Mouse (Mus musculus): Measurements from ENCODE around the gene Vmn2r8. TPM values are rescaled to one million over a fixed set of nuclear protein-coding genes. Genes with fewer than 3 reads are reported as not detected.

Gene Vmn2r8
- polyA plus RNA-seq (2012; rRNA removed): not detected in 2 replicates

DNA sequence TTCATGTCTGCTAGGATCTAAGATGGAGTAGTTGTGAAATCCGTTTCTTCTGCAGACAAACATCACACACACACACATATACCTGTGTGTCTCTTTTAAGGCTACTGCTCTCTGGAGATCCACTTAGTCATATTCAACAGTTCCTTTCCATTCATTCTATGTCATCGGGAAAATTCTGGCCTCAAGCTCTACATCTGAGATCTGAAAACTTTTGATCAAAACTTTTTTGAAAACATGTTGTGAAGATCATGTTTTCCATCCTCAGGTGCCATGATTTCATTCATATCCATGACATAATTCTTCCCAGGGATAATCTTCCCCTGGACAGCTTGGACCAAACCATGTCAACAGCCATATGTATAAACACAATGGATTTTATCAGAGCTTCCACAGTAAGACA is at the start of gene Vmn2r8:
TSS of gene Vmn2r8 (minus strand) at position 101 of the 400 bp plus-strand sequence.

DNA sequence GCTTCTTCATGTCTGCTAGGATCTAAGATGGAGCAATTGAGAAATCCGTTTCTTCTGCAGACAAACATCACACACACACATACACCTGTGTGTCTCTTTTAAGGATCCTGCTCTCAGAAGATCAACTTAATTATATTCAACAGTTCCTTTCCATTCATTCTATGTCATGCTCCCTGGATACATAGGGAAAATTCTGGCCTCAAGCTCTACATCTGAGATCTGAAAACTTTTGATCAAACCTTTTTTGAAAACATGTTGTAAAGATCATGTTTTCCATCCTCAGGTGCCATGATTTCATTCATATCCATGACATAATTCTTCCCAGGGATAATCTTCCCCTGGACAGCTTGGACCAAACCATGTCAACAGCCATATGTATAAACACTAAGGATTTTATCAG is 43.9 kb upstream of the Vmn2r8 start, which contains the start of gene Vmn2r9:
TSS of gene Vmn2r9 (minus strand) at position 101 of the 400 bp plus-strand sequence.

DNA sequence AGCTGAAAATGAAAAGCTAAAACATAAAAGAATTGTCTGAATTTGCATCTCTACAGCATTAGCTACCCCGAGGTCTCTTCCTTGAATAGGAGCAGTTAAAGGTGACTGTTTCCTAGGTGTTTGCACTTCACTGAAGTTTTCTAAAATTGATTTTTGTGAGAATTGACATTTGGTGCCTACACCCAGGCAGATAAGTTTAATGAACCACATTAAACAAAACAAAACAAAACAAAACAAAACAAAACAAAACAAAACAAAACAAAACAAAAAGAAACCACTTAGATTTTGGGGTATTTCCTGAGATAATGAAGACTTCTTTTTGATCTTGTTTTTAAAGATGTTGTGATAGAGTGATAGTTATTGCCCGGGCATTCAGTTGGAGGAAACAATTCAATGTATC is 13.4 kb downstream of the Vmn2r8 start, which contains the start of gene Tmed11:
TSS of gene Tmed11 (minus strand) at position 101 of the 400 bp plus-strand sequence.

DNA sequence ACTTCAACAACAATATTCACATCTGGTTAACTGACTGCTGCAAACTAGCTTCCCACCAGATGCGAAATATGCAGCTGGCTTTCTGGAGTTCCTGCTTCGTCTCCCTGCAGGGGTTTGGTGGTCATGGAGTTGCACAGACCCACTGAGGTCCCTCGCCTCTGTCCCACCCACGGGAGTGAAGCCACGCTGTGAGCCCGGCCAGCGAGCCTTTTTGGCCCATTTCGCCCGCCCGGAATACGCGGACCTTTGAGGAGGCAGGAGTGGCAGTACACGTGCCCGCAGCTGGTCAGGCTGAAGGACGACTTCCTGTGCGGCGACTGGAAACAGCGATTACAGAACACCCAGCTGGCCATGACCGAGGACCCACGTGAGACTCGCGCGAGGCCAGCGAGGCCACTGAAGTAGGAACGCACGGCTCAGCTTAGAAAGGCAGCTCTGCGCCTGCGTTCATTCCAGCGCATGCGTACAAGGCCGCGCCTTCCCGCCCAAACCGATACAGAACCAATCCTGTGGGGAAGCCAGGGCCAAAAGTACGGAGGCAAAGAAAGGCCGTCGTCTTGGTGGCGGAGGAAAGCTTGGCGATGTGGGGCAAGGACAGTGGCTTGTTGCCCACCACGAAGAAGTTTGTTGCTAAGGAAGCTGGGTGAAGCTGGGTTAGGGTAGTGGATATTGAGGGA is 33.9 kb downstream of the Vmn2r8 start, which contains the start of gene Rnf212:
TSS of gene Rnf212 (minus strand) at position 353 of the 677 bp plus-strand sequence.

Other genes with a start within 250 kb of the Vmn2r8 start
- gene Gak, start 179.1 kb downstream of the Vmn2r8 start, polyA plus RNA-seq (2012; rRNA removed): 143 and 144 TPM in 2 replicates
- gene Tmem175, start 179.1 kb downstream of the Vmn2r8 start, polyA plus RNA-seq (2012; rRNA removed): 25.3 and 35.8 TPM in 2 replicates
- 21.5 and 23.5 TPM in 2 replicates for gene Idua, start 148.5 kb downstream of the Vmn2r8 start, polyA plus RNA-seq (2012; rRNA removed)
- 42.2 and 43.3 TPM in 2 replicates for gene Dgkq, start 139.2 kb downstream of the Vmn2r8 start, polyA plus RNA-seq (2012; rRNA removed)
- 0.05 and 0.29 TPM in 2 replicates for gene Slc26a1, start 133.3 kb downstream of the Vmn2r8 start, polyA plus RNA-seq (2012; rRNA removed)
- gene Fgfrl1, start 116.5 kb downstream of the Vmn2r8 start, polyA plus RNA-seq (2012; rRNA removed): 39.2 and 40.7 TPM in 2 replicates
- gene Rnf212, start 33.9 kb downstream of the Vmn2r8 start, polyA plus RNA-seq (2012; rRNA removed): 4.5 and 5.0 TPM in 2 replicates
- 0.22 TPM in 1 of 2 replicates, not detected in the other for gene Tmed11, start 13.5 kb downstream of the Vmn2r8 start, polyA plus RNA-seq (2012; rRNA removed)
- not detected in 2 replicates for gene Vmn2r9, start 43.8 kb upstream of the Vmn2r8 start, polyA plus RNA-seq (2012; rRNA removed)
- not detected in 2 replicates for gene Vmn2r10, start 197.7 kb upstream of the Vmn2r8 start, polyA plus RNA-seq (2012; rRNA removed)

Data from colon, adult 2 months (tissue).